Mouse (Mus musculus) telencephalon, adult 2 months (tissue): ENCODE results near the gene Acta2.

Source experiments
- DNase-seq: peaks from one replicate; pipeline ENCODE4 v3.0.0-alpha.2; 2011; ENCODE audit warnings: low read depth, low spot score

Acta2 gene

DNA sequence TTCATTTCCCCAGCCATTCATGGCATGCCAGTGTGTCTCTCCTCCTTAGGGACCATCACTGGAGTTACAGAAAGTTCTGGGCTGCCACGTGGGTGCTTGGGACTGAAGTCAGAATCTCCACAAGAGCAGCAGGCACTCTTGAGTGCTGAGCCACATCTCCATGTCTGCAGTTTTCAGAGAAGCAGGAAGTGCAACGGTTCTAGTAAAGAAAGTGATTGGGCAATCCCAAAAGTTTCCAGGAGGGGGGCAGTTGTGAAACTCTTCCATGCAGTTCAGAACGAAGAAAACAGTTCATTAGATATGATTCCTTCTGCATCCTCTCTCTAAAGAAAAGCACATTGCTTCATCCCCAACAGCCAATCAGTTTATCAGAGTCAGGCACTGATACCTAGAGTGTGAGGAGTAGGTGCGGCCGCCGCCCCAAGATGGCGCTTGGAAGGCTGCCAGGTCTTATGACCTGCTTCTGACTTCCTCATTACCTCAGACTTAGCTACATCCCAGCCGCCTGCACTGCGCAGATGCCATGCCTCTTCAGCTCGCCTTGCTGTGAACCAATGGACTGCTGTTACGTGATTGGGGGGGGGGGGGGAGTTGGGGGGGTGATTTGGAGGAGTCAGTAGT is 14.8 kb upstream of the Acta2 start:
- no peak for DNase-seq

- DNase-seq: no peak
These were observed 13.6 kb upstream of the Acta2 start for GRCm38 (mm10) chr19:34268991-34269390.

- DNase-seq: no peak
These were observed 10.3 kb upstream of the Acta2 start for GRCm38 (mm10) chr19:34265604-34266193.

- DNase-seq: no peak
These were observed 7.0 kb upstream of the Acta2 start for GRCm38 (mm10) chr19:34262273-34262974.

DNA sequence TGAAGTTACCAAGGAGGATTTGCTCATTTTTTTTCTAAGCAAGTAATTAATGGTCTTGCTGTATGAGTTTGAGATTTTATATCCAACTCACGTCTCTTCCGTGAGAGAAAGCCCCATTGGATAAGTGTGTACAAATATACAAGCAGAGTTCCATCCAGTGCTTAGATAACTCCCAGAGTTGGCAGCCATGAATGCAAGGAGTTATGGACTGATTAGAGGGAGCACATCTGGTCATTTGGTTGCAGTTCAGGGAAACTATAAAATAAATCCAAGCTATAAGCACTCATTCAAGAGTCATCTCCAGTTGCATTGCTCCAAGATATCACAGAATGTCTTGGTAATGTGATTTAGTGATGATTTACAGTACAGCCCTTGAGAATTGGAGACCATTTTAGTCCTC is 1.5 kb upstream of the Acta2 start:
- DNase-seq: no peak

GRCm38 (mm10) chr19:34256149-34256548 is 759 bp upstream of the Acta2 start:
- DNase-seq: no peak

GRCm38 (mm10) chr19:34254101-34254879 is 1.1 kb downstream of the Acta2 start:
- no peak for DNase-seq

DNA sequence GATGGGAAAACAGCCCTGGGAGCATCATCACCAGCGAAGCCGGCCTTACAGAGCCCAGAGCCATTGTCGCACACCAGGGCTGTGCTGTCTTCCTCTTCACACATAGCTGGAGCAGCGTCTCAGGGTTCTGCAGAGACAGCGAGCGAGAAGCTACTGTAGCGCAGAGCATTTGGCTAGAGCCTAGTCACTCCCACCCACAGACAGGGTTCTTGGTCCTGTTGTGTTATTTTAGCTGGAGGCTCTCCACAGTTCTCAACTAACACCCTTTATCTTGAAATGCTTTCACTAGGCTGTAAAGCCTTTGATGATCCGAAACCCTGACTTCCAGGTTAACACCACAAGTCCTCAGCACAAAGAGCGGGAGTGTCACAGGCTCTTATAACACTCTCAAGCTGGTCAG is 2.9 kb downstream of the Acta2 start:
- DNase-seq: no peak

DNA sequence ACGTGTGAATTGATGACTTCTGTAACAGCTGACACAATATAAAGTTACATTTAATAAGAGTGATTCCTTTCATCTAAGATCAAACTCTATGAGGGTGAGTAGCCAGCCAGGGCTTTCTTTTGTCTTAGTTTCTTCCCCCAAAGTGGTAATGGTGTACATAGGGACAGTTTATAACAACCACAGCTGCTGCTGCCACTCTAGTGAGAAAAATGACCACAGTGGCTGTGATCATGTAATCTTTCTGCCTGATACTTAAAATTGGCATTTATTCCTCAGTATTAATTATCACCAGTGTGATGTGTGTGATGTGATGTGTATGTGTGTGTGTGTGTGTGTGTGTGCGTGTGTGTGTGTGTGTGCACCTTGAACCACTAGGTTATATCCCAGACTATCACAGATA is 3.5 kb downstream of the Acta2 start:
- DNase-seq: no peak

DNA sequence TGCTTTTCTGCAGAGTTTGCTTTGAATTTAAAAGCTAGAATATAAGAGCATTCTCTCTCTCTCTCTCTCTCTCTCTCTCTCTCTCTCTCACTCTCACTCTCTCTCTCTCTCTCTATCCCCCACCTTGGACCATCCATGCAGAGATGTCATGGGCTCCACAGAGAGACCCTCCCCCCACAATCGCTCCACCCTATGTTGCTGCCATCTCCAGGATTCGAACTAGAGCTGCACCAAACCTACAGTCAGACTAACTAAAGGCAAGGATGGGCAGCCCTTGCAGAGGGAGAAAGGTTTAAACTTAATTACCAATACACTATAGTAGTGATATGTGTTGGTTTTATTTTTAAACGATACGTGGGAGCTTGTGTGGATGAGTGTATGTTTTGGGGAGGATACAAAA is 4.8 kb downstream of the Acta2 start:
- DNase-seq: no peak

DNA sequence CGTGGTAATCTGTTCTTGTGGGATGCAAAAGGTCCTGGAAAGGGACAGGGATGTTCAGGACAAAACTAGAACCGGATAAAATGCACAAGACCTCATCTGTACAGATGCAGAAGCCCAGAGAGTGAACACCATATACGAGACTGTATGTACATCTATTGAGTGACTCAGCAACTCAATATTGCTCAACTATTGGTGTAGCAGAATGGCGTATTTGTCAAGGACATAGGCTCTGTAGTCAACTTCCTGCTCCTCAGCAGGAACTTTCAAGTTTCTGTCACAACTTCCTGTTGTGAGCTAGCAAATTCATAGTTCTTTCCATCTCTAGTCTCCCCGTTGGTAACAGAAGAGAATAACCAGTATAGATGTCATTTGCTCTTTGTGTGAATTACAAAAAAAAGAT is 6.8 kb downstream of the Acta2 start:
- no peak for DNase-seq

DNA sequence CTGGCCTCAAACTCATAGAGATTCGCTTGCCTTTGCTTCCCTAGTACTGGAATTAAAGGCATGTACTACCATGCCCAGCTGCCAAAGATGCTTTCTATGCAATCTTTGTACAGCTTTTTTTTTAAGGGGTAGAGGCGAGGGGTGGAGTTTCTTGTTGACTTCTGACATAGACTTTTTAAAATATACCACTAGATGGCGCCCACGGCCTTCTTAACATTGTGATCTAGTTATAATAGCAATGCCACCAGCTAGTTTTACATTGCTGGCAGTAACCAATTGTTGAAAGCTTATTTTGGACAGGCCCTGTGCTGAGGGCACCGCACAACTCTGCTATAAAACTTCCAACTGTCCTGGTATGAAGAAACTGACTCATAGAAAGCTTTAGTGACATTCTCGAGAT is 11.3 kb downstream of the Acta2 start:
- DNase-seq: peak; percentile 70

GRCm38 (mm10) chr19:34242925-34243324 is 12.5 kb downstream of the Acta2 start:
- no peak for DNase-seq

GRCm38 (mm10) chr19:34241247-34241915 is 14.0 kb downstream of the Acta2 start:
- no peak for DNase-seq

GRCm38 (mm10) chr19:34240273-34241039 is 14.9 kb downstream of the Acta2 start:
- DNase-seq: no peak

- no peak for DNase-seq
These were observed 17.6 kb downstream of the Acta2 start for GRCm38 (mm10) chr19:34237746-34238145.

DNA sequence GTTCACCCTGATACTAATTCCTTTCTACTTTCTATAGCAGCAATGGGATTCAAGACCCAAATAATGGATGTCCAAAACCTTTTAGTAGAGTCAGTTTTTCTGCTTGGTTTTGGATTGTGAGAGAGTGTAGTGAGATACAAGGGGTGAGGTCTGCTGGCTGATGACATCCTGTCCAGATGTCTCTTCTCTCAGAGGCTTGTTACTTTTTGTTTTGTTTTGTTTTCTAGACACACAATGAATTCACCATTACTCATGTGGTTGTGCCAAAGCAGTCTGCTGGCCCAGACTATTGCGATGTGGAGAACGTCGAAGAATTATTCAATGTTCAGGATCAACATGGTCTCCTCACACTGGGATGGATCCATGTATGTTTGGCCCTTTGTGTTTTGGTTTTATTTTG is 19.3 kb downstream of the Acta2 start:
- DNase-seq: no peak

DNA sequence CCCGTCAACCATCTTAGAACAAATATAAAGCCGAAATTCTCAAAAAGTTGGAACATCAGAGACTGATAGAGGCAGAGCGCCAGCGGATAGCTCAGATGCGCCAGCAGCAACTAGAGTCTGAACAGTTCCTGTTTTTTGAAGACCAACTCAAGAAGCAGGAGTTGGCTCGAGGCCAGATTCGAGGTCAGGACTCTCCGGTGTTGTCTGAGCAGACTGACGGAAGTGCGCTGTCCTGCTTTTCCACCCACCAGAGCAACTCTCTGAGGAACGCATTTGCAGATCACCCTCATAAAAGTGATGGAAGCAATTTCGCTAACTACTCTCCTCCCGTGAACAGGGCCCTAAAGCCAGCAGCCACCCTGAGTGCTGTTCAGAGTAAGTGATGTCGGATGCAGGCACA is 21.4 kb downstream of the Acta2 start:
- DNase-seq: peak; percentile 63

GRCm38 (mm10) chr19:34232326-34232725 is 23.1 kb downstream of the Acta2 start:
- DNase-seq: no peak

GRCm38 (mm10) chr19:34231596-34231995 is 23.8 kb downstream of the Acta2 start:
- DNase-seq: peak; percentile 74

GRCm38 (mm10) chr19:34222805-34223204 is 32.6 kb downstream of the Acta2 start:
- no peak for DNase-seq
